ENCODE assay signal across 11 mouse cellular contexts in the genomic region with DNA sequence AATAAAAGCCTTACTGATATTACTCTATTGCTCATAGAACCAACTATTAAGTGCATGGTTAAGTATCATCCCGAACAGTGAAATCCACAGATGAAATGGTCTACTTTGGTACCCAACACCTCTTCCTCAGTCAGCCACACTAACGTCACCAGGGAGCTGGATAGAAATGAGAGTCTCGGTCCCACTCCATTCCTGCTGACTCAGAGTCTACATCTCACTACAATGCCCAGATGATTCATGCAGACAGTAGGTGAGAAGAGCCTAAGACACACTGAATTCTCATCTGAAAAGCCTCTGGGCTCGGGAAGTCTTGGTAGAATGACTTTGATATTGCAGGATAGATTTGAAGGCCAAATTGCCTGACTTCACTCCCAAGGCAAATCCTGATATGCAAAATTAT.
"Had no signal": no experiment of that assay in that cellular context is flagged by ENCODE, and none has a peak within 500 bp of the region (broad histone marks: within the 10 kb centered on the region; RNA-seq: fewer than 3 reads in every experiment).

No protein-coding gene starts in this region.

- DNase-seq: lung, adult 18-20 months; lung, postnatal 4 days; midbrain, embryonic 14.5 days; right cerebral cortex, postnatal 25 days; thymus, adult 2 months; thymus, postnatal 25 days; thymus, postnatal 4 days had no signal

- ATAC-seq: midbrain, embryonic 16.5 days had no signal

- H3K27me3 ChIP-seq: midbrain, embryonic 12.5 days; neural tube, embryonic 12.5 days; stomach, embryonic 15.5 days had no signal
